Mouse (Mus musculus) Patski (cell line): ENCODE results near the gene Dusp11. TPM values are rescaled to one million over a fixed set of nuclear protein-coding genes. Genes with fewer than 3 reads are reported as not detected.
A peak's percentile ranks its signal among the peaks of the same experiment; 100 is the strongest.
"Not testable (repeated sequence)": the region's sequence is repeated elsewhere in the genome, so short reads cannot be mapped to it uniquely, and the experiment has no call there.

Experiments
- ATAC-seq: fragments of 100-300 bp; one replicate; pipeline ENCODE4 v1.8.0; 2021
- CTCF ChIA-PET: fragments of 350-600 bp; sonication (Branson Sonifier 250); formaldehyde crosslinking; loops from one replicate; lab custom pipeline; 2022; ENCODE audit warnings: inconsistent platforms; lab: Charles Lee
- POLR2A ChIA-PET: fragments of 350-600 bp; sonication (Branson Sonifier 250); formaldehyde crosslinking; loops from one replicate; lab custom pipeline; 2022; ENCODE audit warnings: antibody characterized with exemption, inconsistent platforms; lab: Charles Lee
- DNase-seq: peaks from one replicate; pipeline ENCODE4 v3.0.0-alpha.2; 2011; ENCODE audit warnings: low read depth, low spot score
- H3K27me3 ChIP-seq: fragments of 371-371 bp; one replicate; pipeline ENCODE4 v1.5.1; 2021
- CTCF ChIP-seq: fragments of 100-300 bp; IDR thresholded peaks from one replicate; pipeline ENCODE4 v1.5.1; 2021
- in situ Hi-C: fragments of 300-500 bp; cut with MboI; formaldehyde crosslinking; loops from 3 replicates; pipeline ENCODE4 v1.11.1; 2018; ENCODE audit warnings: low pct_unique_long_range_greater_than_20kb, mixed read lengths
- polyA plus RNA-seq: library from polyadenylated mRNA; unstranded; gene quantifications from one replicate; pipeline ENCODE4 v1.2.3, GENCODE M21; 2021

Gene Dusp11
- polyA plus RNA-seq, 1 experiment from 2014 or later: 50.1 TPM

GRCm38 (mm10) chr6:85915539-85916513 is 45.6 kb downstream of the Dusp11 start, which contains the start of gene Nat8f1:
Gene Nat8f1 (minus strand): TSS chr6:85915687.
- ATAC-seq (peak; percentile 95), DNase-seq (peak; percentile 71)
- ChIA-PET POLR2A (interaction anchor here (0.9 to 1.0 kb wide), 3 partner anchors 12 to 87 kb away, joined by 3 read pairs; no protein-coding TSS in a partner anchor), CTCF (interaction anchor here (1.0 to 2.3 kb wide), 3 partner anchors 8 to 451 kb away, joined by 3 to 15 read pairs (median 4); no protein-coding TSS in a partner anchor)
- H3K27me3 ChIP-seq, in situ Hi-C loops: not testable (repeated sequence)
- peak; percentile 99 for TF ChIP-seq CTCF

- ATAC-seq (no peak), DNase-seq (no peak)
- TF ChIP-seq CTCF: no peak
- in situ Hi-C loops: no loop called here
- ChIA-PET CTCF (interaction anchor here (1.0 to 2.3 kb wide), 3 partner anchors 8 to 450 kb away, joined by 3 to 15 read pairs (median 4); no protein-coding TSS in a partner anchor), POLR2A (interaction anchor here (0.7 to 0.9 kb wide), 3 partner anchors 11 to 92 kb away, joined by 3 read pairs; no protein-coding TSS in a partner anchor)
- H3K27me3 ChIP-seq: no peaks in the 10 kb centered on the region
Observed at GRCm38 (mm10) chr6:85915141-85915538, 46.3 kb downstream of the Dusp11 start.

- H3K27me3 ChIP-seq: no peaks in the 10 kb centered on the region
- ChIA-PET POLR2A (no interaction called here), CTCF (no interaction called here)
- no peak for TF ChIP-seq CTCF
- DNase-seq (no peak), ATAC-seq (no peak)
- in situ Hi-C loops: no loop called here
Observed at GRCm38 (mm10) chr6:85911587-85911986, 49.9 kb downstream of the Dusp11 start, which contains the start of gene Tprkb. Gene Tprkb (plus strand): TSS chr6:85911865.

GRCm38 (mm10) chr6:85909704-85910103 is 51.8 kb downstream of the Dusp11 start:
- DNase-seq (no peak), ATAC-seq (no peak)
- H3K27me3 ChIP-seq: no peaks in the 10 kb centered on the region
- TF ChIP-seq CTCF: no peak
- ChIA-PET POLR2A (no interaction called here), CTCF (interaction anchor here (0.8 to 1.6 kb wide), 2 partner anchors 27 to 95 kb away, joined by 3 read pairs; no protein-coding TSS in a partner anchor)
- in situ Hi-C loops: no loop called here

GRCm38 (mm10) chr6:85908341-85908740 is 53.1 kb downstream of the Dusp11 start:
- H3K27me3 ChIP-seq: no peaks in the 10 kb centered on the region
- in situ Hi-C loops: no loop called here
- ATAC-seq (no peak), DNase-seq (no peak)
- no peak for TF ChIP-seq CTCF
- ChIA-PET CTCF (interaction anchor here (1.6 kb wide), 1 partner anchor 28 kb away, joined by 3 read pairs; no protein-coding TSS in a partner anchor), POLR2A (no interaction called here)

GRCm38 (mm10) chr6:85906911-85907351 is 54.5 kb downstream of the Dusp11 start:
- in situ Hi-C loops, DNase-seq: not testable (repeated sequence)

GRCm38 (mm10) chr6:85904642-85905061 is 56.8 kb downstream of the Dusp11 start, which contains the start of gene Nat8f4:
Gene Nat8f4 (minus strand): TSS chr6:85904884.
- peak; percentile 82 for TF ChIP-seq CTCF
- ATAC-seq, H3K27me3 ChIP-seq, CTCF ChIA-PET, in situ Hi-C loops, DNase-seq, POLR2A ChIA-PET: not testable (repeated sequence)

More at GRCm38 (mm10) chr6:85906911-85907351, 54.5 kb downstream of the Dusp11 start:
- H3K27me3 ChIP-seq, POLR2A ChIA-PET: not testable (repeated sequence)
- CTCF ChIA-PET: interaction anchor here (1.7 kb wide), 1 partner anchor 17 kb away, joined by 3 read pairs; no protein-coding TSS in a partner anchor
- peak; percentile 38 for ATAC-seq

GRCm38 (mm10) chr6:85902303-85902702 is 59.2 kb downstream of the Dusp11 start:
- no peaks in the 10 kb centered on the region for H3K27me3 ChIP-seq
- ATAC-seq (no peak), DNase-seq (no peak)
- CTCF ChIA-PET: no interaction called here
- POLR2A ChIA-PET: no interaction called here
- TF ChIP-seq CTCF: no peak
- in situ Hi-C loops: no loop called here

GRCm38 (mm10) chr6:85898596-85899475 is 62.6 kb downstream of the Dusp11 start:
- DNase-seq, POLR2A ChIA-PET, H3K27me3 ChIP-seq, in situ Hi-C loops, ATAC-seq, CTCF ChIA-PET: not testable (repeated sequence)
